Mouse (Mus musculus) lung, postnatal 0 days (tissue): ENCODE results near the gene Rabif.

Experiments used
- CTCF ChIP-seq: IDR thresholded peaks from 2 replicates; pipeline ENCODE4 v1.5.1; 2016; ENCODE audit warnings: antibody characterized with exemption, mild to moderate bottlenecking
- EP300 ChIP-seq: IDR thresholded peaks from 2 replicates; pipeline ENCODE4 v1.6.1; 2016; ENCODE audit warnings: antibody characterized with exemption, mild to moderate bottlenecking, control low read depth

DNA sequence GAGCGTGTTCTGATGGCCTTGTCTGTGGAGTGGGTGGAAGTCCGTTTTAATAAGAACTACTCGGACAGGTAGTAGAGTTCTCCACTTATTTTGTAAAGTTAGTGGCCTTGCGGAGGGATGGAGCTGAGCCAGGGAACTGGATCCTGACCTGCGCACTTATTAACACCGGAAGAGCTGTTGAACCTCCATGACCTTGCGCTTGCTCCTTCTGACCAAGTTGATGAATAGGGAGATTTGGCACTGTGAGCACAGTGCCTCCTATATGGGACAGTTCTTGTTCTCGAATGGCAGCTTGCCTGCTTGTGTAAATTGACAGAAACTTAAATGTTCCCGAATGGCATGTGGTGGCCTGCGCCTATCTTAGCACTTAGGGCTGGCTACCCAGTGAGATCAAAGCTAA lies 1.5 kb downstream of the Rabif start:
- TF ChIP-seq CTCF (no peak), EP300 (no peak)
